ENCODE assay signal across 27 mouse cellular contexts in the genomic region with DNA sequence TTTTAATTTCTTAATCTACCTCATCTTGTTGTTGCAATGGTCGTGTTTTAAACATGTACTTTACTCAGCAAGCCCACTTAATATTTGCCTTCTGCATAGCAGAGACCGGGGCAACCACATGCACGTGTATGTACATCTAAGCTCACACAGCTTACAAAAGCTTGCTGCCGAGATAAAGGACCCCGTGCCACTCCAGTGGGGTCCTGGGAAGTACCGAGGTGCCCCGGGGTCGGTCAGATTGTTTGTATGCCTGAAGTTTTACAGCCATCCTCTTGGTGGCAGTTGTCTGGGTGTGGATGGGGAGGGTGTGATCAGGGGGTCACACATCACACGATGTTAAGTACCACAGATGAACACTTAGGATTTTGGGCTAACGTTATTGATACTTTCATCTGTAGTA. TPM values are rescaled to one million over a fixed set of nuclear protein-coding genes. Genes with fewer than 3 reads are reported as not detected.
A peak's percentile ranks its signal among the peaks of the same experiment; 100 is the strongest.
DNase-seq lines count a peak whose midpoint lies in the region; ATAC-seq and TF ChIP-seq lines count a peak whose summit lies in the region.
"Had no signal": no experiment of that assay in that cellular context is flagged by ENCODE, and none has a peak within 500 bp of the region (broad histone marks: within the 10 kb centered on the region; RNA-seq: fewer than 3 reads in every experiment).

No protein-coding gene starts in this region.

- H3K4me1 ChIP-seq in hindbrain, embryonic 15.5 days (replicated peaks) = peaks cover 54% of the 10 kb centered on the region
- peaks cover 49% of the 10 kb centered on the region for H3K4me1 ChIP-seq in hindbrain, embryonic 10.5 days (replicated peaks)
- peaks cover 49% of the 10 kb centered on the region for H3K4me1 ChIP-seq in limb, embryonic 13.5 days
- H3K4me1 ChIP-seq in limb, embryonic 10.5 days = peaks cover 44% of the 10 kb centered on the region

- peak; percentile 92 for DNase-seq in heart, adult 11 months
- no peak for DNase-seq in heart, postnatal 36 days
- DNase-seq in hindbrain, embryonic 10.5 days (ENCODE audit: low spot score) = no peak
- DNase-seq in limb, embryonic 10.5 days (ENCODE audit: low spot score) = no peak
- no peak for DNase-seq in urinary bladder, postnatal 14 days (ENCODE audit: low spot score)
- DNase-seq: adrenal gland, postnatal 14 days; cerebellum, adult 11-12 months; cerebellum, adult 9-10 months; cerebellum, postnatal 25 days; gastrocnemius, postnatal 10 days; heart, postnatal 4 days; kidney, adult 18-20 months had no signal

- H3K4me2 ChIP-seq in hindbrain, embryonic 15.5 days = peak overlapping the region; percentile 75
- peak overlapping the region; percentile 23; the same call in 1 of the 2 replicates for H3K4me2 ChIP-seq in limb, embryonic 13.5 days (replicated peaks)
- H3K4me2 ChIP-seq in myocyte (ENCODE audit: low read depth) = peak overlapping the region; percentile 86

- H3ac ChIP-seq in myocyte (ENCODE audit: control insufficient read depth, insufficient read length) = no peak overlapping the region

- no peaks in the 10 kb centered on the region for H3K9me3 ChIP-seq in hindbrain, embryonic 15.5 days
- no peaks in the 10 kb centered on the region for H3K9me3 ChIP-seq in hindbrain, embryonic 10.5 days
- H3K9me3 ChIP-seq in limb, embryonic 13.5 days = no peaks in the 10 kb centered on the region
- no peaks in the 10 kb centered on the region for H3K9me3 ChIP-seq in limb, embryonic 10.5 days (replicated peaks)
- H3K9me3 ChIP-seq: embryonic facial prominence, embryonic 15.5 days; forebrain, embryonic 10.5 days; heart, embryonic 10.5 days; intestine, embryonic 15.5 days had no signal

- no peak for ATAC-seq in hindbrain, embryonic 15.5 days (ENCODE audit: low FRiP score, low read depth)
- ATAC-seq in limb, embryonic 13.5 days (ENCODE audit: low FRiP score, low read depth) = no peak
- ATAC-seq: activated CD4-positive, CD25-positive, alpha-beta regulatory T cell, adult 4 months; forebrain, embryonic 14.5 days; intestine, embryonic 15.5 days; Patski had no signal

- no peak overlapping the region for H3K4me3 ChIP-seq in hindbrain, embryonic 15.5 days
- no peak overlapping the region for H3K4me3 ChIP-seq in hindbrain, embryonic 10.5 days
- H3K4me3 ChIP-seq in limb, embryonic 13.5 days = no peak overlapping the region
- H3K4me3 ChIP-seq in limb, embryonic 10.5 days = no peak overlapping the region
- peak overlapping the region; percentile 94 for H3K4me3 ChIP-seq in myocyte
- H3K4me3 ChIP-seq: erythroblast, embryonic 14.5 days; forebrain, embryonic 10.5 days; heart, embryonic 10.5 days; intestine, embryonic 15.5 days had no signal

- intact Hi-C loops in heart, postnatal 36 days (cut with DNase I) = no loop called here

- no peak overlapping the region for H3K27ac ChIP-seq in hindbrain, embryonic 15.5 days (replicated peaks)
- no peak overlapping the region for H3K27ac ChIP-seq in hindbrain, embryonic 10.5 days
- H3K27ac ChIP-seq in limb, embryonic 13.5 days = no peak overlapping the region
- H3K27ac ChIP-seq in limb, embryonic 10.5 days = no peak overlapping the region
- H3K27ac ChIP-seq: forebrain, embryonic 10.5 days; heart, embryonic 10.5 days; intestine, embryonic 15.5 days had no signal

- WGBS in hindbrain, embryonic 15.5 days = 81% methylated on average over 10 of the region's 10 CpGs
- WGBS in hindbrain, embryonic 10.5 days = 86% methylated on average over 10 of the region's 10 CpGs
- WGBS in limb, embryonic 13.5 days = 78% methylated on average over 10 of the region's 10 CpGs
- WGBS in limb, embryonic 10.5 days = 86% methylated on average over 10 of the region's 10 CpGs

- no peaks in the 10 kb centered on the region for H3K36me3 ChIP-seq in hindbrain, embryonic 15.5 days
- peaks cover 30% of the 10 kb centered on the region for H3K36me3 ChIP-seq in hindbrain, embryonic 10.5 days
- H3K36me3 ChIP-seq in limb, embryonic 13.5 days = peaks cover 23% of the 10 kb centered on the region
- H3K36me3 ChIP-seq in limb, embryonic 10.5 days = peaks cover 44% of the 10 kb centered on the region
- peaks cover 13% of the 10 kb centered on the region for H3K36me3 ChIP-seq in myocyte (ENCODE audit: control insufficient read depth, insufficient read depth)

- no peak for TF ChIP-seq POLR2A in myocyte (IDR thresholded peaks at IDR 0.05; ENCODE audit: insufficient read length, low read depth)

- H3K27me3 ChIP-seq in hindbrain, embryonic 15.5 days = no peaks in the 10 kb centered on the region
- H3K27me3 ChIP-seq in hindbrain, embryonic 10.5 days (ENCODE audit: insufficient read depth, poor library complexity, severe bottlenecking) = peaks cover 4% of the 10 kb centered on the region; the same call in 1 of the 2 replicates
- H3K27me3 ChIP-seq in limb, embryonic 13.5 days = no peaks in the 10 kb centered on the region
- H3K27me3 ChIP-seq in limb, embryonic 10.5 days (ENCODE audit: low read depth, poor library complexity, severe bottlenecking) = no peaks in the 10 kb centered on the region
- no peaks in the 10 kb centered on the region for H3K27me3 ChIP-seq in myocyte (ENCODE audit: control insufficient read depth, insufficient read depth, insufficient read length)
- H3K27me3 ChIP-seq: CH12.LX; embryonic facial prominence, embryonic 15.5 days; intestine, embryonic 15.5 days; Patski had no signal

- H3K79me2 ChIP-seq in myocyte (ENCODE audit: control insufficient read depth, insufficient read depth) = peaks cover 70% of the 10 kb centered on the region

- no peak overlapping the region for H3K9ac ChIP-seq in hindbrain, embryonic 15.5 days
- no peak overlapping the region for H3K9ac ChIP-seq in limb, embryonic 13.5 days
- H3K9ac ChIP-seq: embryonic facial prominence, embryonic 15.5 days; intestine, embryonic 15.5 days had no signal

TF ChIP-seq in myocyte, 11 proteins besides CTCF, POLR2A, EP300 and RAD21:
- TF ChIP-seq TCF3 (IDR thresholded peaks at IDR 0.05; ENCODE audit: insufficient read length, low read depth) = no peak
- TF ChIP-seq MYOD1 (IDR thresholded peaks at IDR 0.05; ENCODE audit: control insufficient read depth in 1 of 3, insufficient read length in 2 of 3, low read depth in 2 of 3) = no peak
- TF ChIP-seq TCF12 (IDR thresholded peaks at IDR 0.05; ENCODE audit: insufficient read depth, poor library complexity, severe bottlenecking) = no peak
- TF ChIP-seq REST (IDR thresholded peaks at IDR 0.05; ENCODE audit: insufficient read depth, insufficient read length) = no peak
- TF ChIP-seq E2F4 (IDR thresholded peaks at IDR 0.05; ENCODE audit: insufficient read depth) = no peak
- no peak for TF ChIP-seq POLR2AphosphoS2 (IDR thresholded peaks at IDR 0.05; ENCODE audit: insufficient read length, low read depth)
- TF ChIP-seq MAX (IDR thresholded peaks at IDR 0.05; ENCODE audit: low read depth) = no peak
- TF ChIP-seq MYOG (IDR thresholded peaks at IDR 0.05; ENCODE audit: control insufficient read depth in 1 of 3, insufficient read depth in 1 of 3, insufficient read length in 2 of 3, low read depth in 2 of 3) = no peak
- TF ChIP-seq USF1 (IDR thresholded peaks at IDR 0.05; ENCODE audit: low read depth) = no peak
- TF ChIP-seq SRF (IDR thresholded peaks at IDR 0.05; ENCODE audit: control insufficient read depth, insufficient read length, low read depth) = no peak
- TF ChIP-seq CEBPB (IDR thresholded peaks at IDR 0.05; ENCODE audit: insufficient read depth, poor library complexity, severe bottlenecking) = no peak

RNA-seq across cellular contexts. Expression of a gene that starts 3.2 kb away (rescaled TPM):
- total RNA-seq in heart, postnatal 36 days (2021) = 100 to 1,000 TPM; 144 to 146 TPM
- 8.6 and 8.8 TPM in 2 replicates for polyA plus RNA-seq in hindbrain, embryonic 15.5 days (2015; fragmentation: Nextera tagmentation; extraction: Ambion mirVana)
- polyA plus RNA-seq in hindbrain, embryonic 10.5 days (2016; fragmentation: Nextera tagmentation; extraction: Ambion mirVana) = 8.4 and 9.7 TPM in 2 replicates
- polyA plus RNA-seq in limb, embryonic 13.5 days (2015; fragmentation: Nextera tagmentation; extraction: Ambion mirVana) = 22.1 and 24.6 TPM in 2 replicates
- polyA plus RNA-seq in limb, embryonic 10.5 days (2016; fragmentation: Nextera tagmentation; extraction: Ambion mirVana) = 10.5 and 13.3 TPM in 2 replicates
- polyA plus RNA-seq in myocyte (2012; fragmentation: generic; extraction: Trizol) = 60.0 TPM

RNA-seq across cellular contexts. Expression of a gene that starts 18.3 kb away (rescaled TPM):
- not detected for total RNA-seq in heart, postnatal 36 days (2021)
- 0.16 TPM in 1 of 2 replicates, not detected in the other for polyA plus RNA-seq in hindbrain, embryonic 15.5 days (2015; fragmentation: Nextera tagmentation; extraction: Ambion mirVana)
- not detected in 2 replicates for polyA plus RNA-seq in hindbrain, embryonic 10.5 days (2016; fragmentation: Nextera tagmentation; extraction: Ambion mirVana)
- polyA plus RNA-seq in limb, embryonic 13.5 days (2015; fragmentation: Nextera tagmentation; extraction: Ambion mirVana) = not detected in 2 replicates
- not detected in 2 replicates for polyA plus RNA-seq in limb, embryonic 10.5 days (2016; fragmentation: Nextera tagmentation; extraction: Ambion mirVana)
- polyA plus RNA-seq in myocyte (2012; fragmentation: generic; extraction: Trizol) = not detected
- total RNA-seq: adrenal gland, adult 18-20 months; adrenal gland, postnatal 14 days; CH12.LX; gastrocnemius, postnatal 10 days; gastrocnemius, postnatal 4 days; heart, postnatal 4 days had no signal
- polyA plus RNA-seq: activated CD4-positive, CD25-positive, alpha-beta regulatory T cell, adult 4 months; embryonic facial prominence, embryonic 15.5 days; erythroblast, embryonic 14.5 days; forebrain, embryonic 10.5 days; forebrain, embryonic 14.5 days; heart, embryonic 10.5 days; heart, postnatal 0 days; intestine, embryonic 15.5 days; Patski had no signal

RNA-seq across cellular contexts. Expression of a gene that starts 48.9 kb away (rescaled TPM):
- total RNA-seq in heart, postnatal 36 days (2021) = not detected
- not detected in 2 replicates for polyA plus RNA-seq in hindbrain, embryonic 15.5 days (2015; fragmentation: Nextera tagmentation; extraction: Ambion mirVana)
- polyA plus RNA-seq in hindbrain, embryonic 10.5 days (2016; fragmentation: Nextera tagmentation; extraction: Ambion mirVana) = not detected in 2 replicates
- polyA plus RNA-seq in limb, embryonic 13.5 days (2015; fragmentation: Nextera tagmentation; extraction: Ambion mirVana) = not detected in 2 replicates
- not detected in 2 replicates for polyA plus RNA-seq in limb, embryonic 10.5 days (2016; fragmentation: Nextera tagmentation; extraction: Ambion mirVana)
- not detected for polyA plus RNA-seq in myocyte (2012; fragmentation: generic; extraction: Trizol)
- total RNA-seq: adrenal gland, adult 18-20 months; adrenal gland, postnatal 14 days; CH12.LX; gastrocnemius, postnatal 10 days; gastrocnemius, postnatal 4 days; heart, postnatal 4 days had no signal
- polyA plus RNA-seq: activated CD4-positive, CD25-positive, alpha-beta regulatory T cell, adult 4 months; embryonic facial prominence, embryonic 15.5 days; erythroblast, embryonic 14.5 days; forebrain, embryonic 10.5 days; forebrain, embryonic 14.5 days; heart, embryonic 10.5 days; heart, postnatal 0 days; intestine, embryonic 15.5 days; Patski had no signal

RNA-seq across cellular contexts. Expression of a gene that starts 59.2 kb away (rescaled TPM):
- total RNA-seq in heart, postnatal 36 days (2021) = 1 to 10 TPM; 3.5 to 4.1 TPM
- polyA plus RNA-seq in hindbrain, embryonic 15.5 days (2015; fragmentation: Nextera tagmentation; extraction: Ambion mirVana) = 30.6 and 32.7 TPM in 2 replicates
- polyA plus RNA-seq in hindbrain, embryonic 10.5 days (2016; fragmentation: Nextera tagmentation; extraction: Ambion mirVana) = 43.4 and 50.4 TPM in 2 replicates
- polyA plus RNA-seq in limb, embryonic 13.5 days (2015; fragmentation: Nextera tagmentation; extraction: Ambion mirVana) = 29.2 and 30.6 TPM in 2 replicates
- 32.7 and 44.3 TPM in 2 replicates for polyA plus RNA-seq in limb, embryonic 10.5 days (2016; fragmentation: Nextera tagmentation; extraction: Ambion mirVana)
- 14.8 TPM for polyA plus RNA-seq in myocyte (2012; fragmentation: generic; extraction: Trizol)

RNA-seq across cellular contexts. Expression of a gene that starts 59.3 kb away (rescaled TPM):
- total RNA-seq in heart, postnatal 36 days (2021) = 10 to 100 TPM; 44.1 to 44.4 TPM
- polyA plus RNA-seq in hindbrain, embryonic 15.5 days (2015; fragmentation: Nextera tagmentation; extraction: Ambion mirVana) = 192 and 200 TPM in 2 replicates
- polyA plus RNA-seq in hindbrain, embryonic 10.5 days (2016; fragmentation: Nextera tagmentation; extraction: Ambion mirVana) = 160 and 195 TPM in 2 replicates
- 139 and 140 TPM in 2 replicates for polyA plus RNA-seq in limb, embryonic 13.5 days (2015; fragmentation: Nextera tagmentation; extraction: Ambion mirVana)
- polyA plus RNA-seq in limb, embryonic 10.5 days (2016; fragmentation: Nextera tagmentation; extraction: Ambion mirVana) = 135 and 136 TPM in 2 replicates
- 49.1 TPM for polyA plus RNA-seq in myocyte (2012; fragmentation: generic; extraction: Trizol)

Comparison
In these comparisons a context has a peak if more than half of its experiments do, and no peak if none do; other contexts are left out.
1. H3K4me2 ChIP-seq: peak in every context shown above with its lines; median percentile 86 in myocyte; 75 in hindbrain, embryonic 15.5 days; 23 in limb, embryonic 13.5 days.